Mouse (Mus musculus): ENCODE data around the gene Wdsub1. TPM values are rescaled to one million over a fixed set of nuclear protein-coding genes. Genes with fewer than 3 reads are reported as not detected.

The Wdsub1 gene
- total and polyA plus RNA-seq, 3 experiments = 8.2 to 13.5 (median 12.9) TPM

- no peaks in the 10 kb centered on the region for H3K79me2 ChIP-seq (replicated peaks; ENCODE audit: control insufficient read depth, extremely low read depth, insufficient read depth, poor library complexity, severe bottlenecking)
- no peak for DNase-seq (ENCODE audit: extremely low read depth)
- in situ Hi-C loops (cut with MboI; ENCODE audit: low pct_ligation_motif_present, low pct_unique_long_range_greater_than_20kb, low sequenced_read_pairs) = no loop called here
- H3K4me3 ChIP-seq (replicated peaks in 1 of 3; ENCODE audit: low read depth in 2 of 3, low read length in 2 of 3, poor library complexity in 1 of 3) = no peak overlapping the region
- no peaks in the 10 kb centered on the region for H3K4me1 ChIP-seq (ENCODE audit: control insufficient read depth in 1 of 2, insufficient read depth in 2 of 2)
- dilution Hi-C loops (cut with MboI; ENCODE audit: extremely low pct_ligation_motif_present, extremely low pct_unique_long_range_greater_than_20kb, low sequenced_read_pairs) = no loop called here
- H3K27ac ChIP-seq (ENCODE audit: insufficient read depth, low read depth) = no peak overlapping the region
- no peaks in the 10 kb centered on the region for H3K9me3 ChIP-seq (replicated peaks; ENCODE audit: low read length)
- no peak overlapping the region for H3K4me2 ChIP-seq (ENCODE audit: insufficient read depth, low read depth, poor library complexity, severe bottlenecking)
- H3K9ac ChIP-seq (ENCODE audit: insufficient read depth, low read depth) = no peak overlapping the region
- peaks cover 31 to 73% of the 10 kb centered on the region in 2 experiments for H3K36me3 ChIP-seq (replicated peaks in 1 of 2; ENCODE audit: control insufficient read depth in 1 of 2, insufficient read depth in 1 of 2, low read length in 1 of 2)
- no peaks in the 10 kb centered on the region for H3K27me3 ChIP-seq (replicated peaks)
- no peak for TF ChIP-seq MXI1 (IDR thresholded peaks at IDR 0.05; ENCODE audit: low read depth, low read length)
- no peak for TF ChIP-seq ZNF384 (IDR thresholded peaks at IDR 0.05; ENCODE audit: low read depth, low read length)
- TF ChIP-seq RCOR1 (conservative IDR thresholded peaks at IDR 0.05; ENCODE audit: low read depth, low read length) = no peak
- no peak for TF ChIP-seq JUN (IDR thresholded peaks at IDR 0.05; ENCODE audit: insufficient read depth, low read depth, low read length)
- TF ChIP-seq CHD1 (IDR thresholded peaks at IDR 0.05; ENCODE audit: low read depth, low read length) = no peak
- no peak for TF ChIP-seq EP300 (IDR thresholded peaks at IDR 0.05; ENCODE audit: low read length)
- no peak for TF ChIP-seq HCFC1 (IDR thresholded peaks at IDR 0.05; ENCODE audit: low read depth, low read length)
- TF ChIP-seq USF1 (IDR thresholded peaks at IDR 0.05; ENCODE audit: low read depth, low read length) = no peak
- TF ChIP-seq IRF4 (IDR thresholded peaks at IDR 0.05; ENCODE audit: low read depth, low read length) = no peak
- TF ChIP-seq SIN3A (IDR thresholded peaks at IDR 0.05; ENCODE audit: low read length) = no peak
- TF ChIP-seq ZC3H11A (IDR thresholded peaks at IDR 0.05; ENCODE audit: low read depth, low read length) = no peak
- TF ChIP-seq ETS1 (conservative IDR thresholded peaks at IDR 0.05; ENCODE audit: low read depth, low read length) = no peak
- TF ChIP-seq MYC (IDR thresholded peaks at IDR 0.05; ENCODE audit: low read depth, low read length) = no peak
- TF ChIP-seq UBTF (IDR thresholded peaks at IDR 0.05; ENCODE audit: low read depth, low read length) = no peak
- TF ChIP-seq JUND (conservative IDR thresholded peaks at IDR 0.05; ENCODE audit: low read depth, low read length) = no peak
Observed at GRCm38 (mm10) chr2:59898666-59899065, 16.3 kb upstream of the Wdsub1 start.

GRCm38 (mm10) chr2:59898105-59898504, 15.7 kb upstream of the Wdsub1 start:
- no peak for DNase-seq (ENCODE audit: extremely low read depth)
- peaks cover 27 to 73% of the 10 kb centered on the region in 2 experiments for H3K36me3 ChIP-seq (replicated peaks in 1 of 2; ENCODE audit: control insufficient read depth in 1 of 2, insufficient read depth in 1 of 2, low read length in 1 of 2)
- H3K27me3 ChIP-seq (replicated peaks) = no peaks in the 10 kb centered on the region
- H3K9me3 ChIP-seq (replicated peaks; ENCODE audit: low read length) = no peaks in the 10 kb centered on the region
- H3K27ac ChIP-seq (ENCODE audit: insufficient read depth, low read depth) = no peak overlapping the region
- H3K79me2 ChIP-seq (replicated peaks; ENCODE audit: control insufficient read depth, extremely low read depth, insufficient read depth, poor library complexity, severe bottlenecking) = no peaks in the 10 kb centered on the region
- TF ChIP-seq BHLHE40 (IDR thresholded peaks at IDR 0.05; ENCODE audit: low read depth, low read length) (no peak), RAD21 (IDR thresholded peaks at IDR 0.05; ENCODE audit: low read depth, low read length) (no peak), CTCF (conservative IDR thresholded peaks at IDR 0.05 in 1 of 2, IDR thresholded peaks at IDR 0.05 in 1 of 2; ENCODE audit: low read depth in 2 of 2, low read length in 2 of 2) (no peak), HCFC1 (IDR thresholded peaks at IDR 0.05; ENCODE audit: low read depth, low read length) (no peak), POLR2AphosphoS2 (IDR thresholded peaks at IDR 0.05; ENCODE audit: low read depth, low read length) (no peak), ZKSCAN1 (IDR thresholded peaks at IDR 0.05; ENCODE audit: borderline replicate concordance, low read depth, low read length) (no peak), EP300 (IDR thresholded peaks at IDR 0.05; ENCODE audit: low read length) (no peak), MEF2A (IDR thresholded peaks at IDR 0.05; ENCODE audit: borderline replicate concordance, low read depth, low read length) (no peak), SIN3A (IDR thresholded peaks at IDR 0.05; ENCODE audit: low read length) (no peak), TCF12 (IDR thresholded peaks at IDR 0.05; ENCODE audit: low read depth, low read length) (no peak), ZMIZ1 (IDR thresholded peaks at IDR 0.05; ENCODE audit: low read depth, low read length) (no peak), TBP (conservative IDR thresholded peaks at IDR 0.05; ENCODE audit: low read depth, low read length) (no peak), PAX5 (IDR thresholded peaks at IDR 0.05; ENCODE audit: low read length) (no peak), NRF1 (IDR thresholded peaks at IDR 0.05; ENCODE audit: low read depth, low read length) (no peak)
- no peak overlapping the region for H3K4me2 ChIP-seq (ENCODE audit: insufficient read depth, low read depth, poor library complexity, severe bottlenecking)
- in situ Hi-C loops (cut with MboI; ENCODE audit: low pct_ligation_motif_present, low pct_unique_long_range_greater_than_20kb, low sequenced_read_pairs) = no loop called here
- no peak overlapping the region for H3K4me3 ChIP-seq (replicated peaks in 1 of 3; ENCODE audit: low read depth in 2 of 3, low read length in 2 of 3, poor library complexity in 1 of 3)
- H3K4me1 ChIP-seq (ENCODE audit: control insufficient read depth in 1 of 2, insufficient read depth in 2 of 2) = no peaks in the 10 kb centered on the region
- no peak overlapping the region for H3K9ac ChIP-seq (ENCODE audit: insufficient read depth, low read depth)
- dilution Hi-C loops (cut with MboI; ENCODE audit: extremely low pct_ligation_motif_present, extremely low pct_unique_long_range_greater_than_20kb, low sequenced_read_pairs) = no loop called here

All from CH12.LX (cell line).